Mouse (Mus musculus): ENCODE measurements around the gene Zfp830. TPM values are rescaled to one million over a fixed set of nuclear protein-coding genes. Genes with fewer than 3 reads are reported as not detected.

Gene Zfp830
- 29.6 and 37.3 TPM in 2 replicates for polyA plus RNA-seq (2016; fragmentation: Nextera tagmentation; extraction: Ambion mirVana)

GRCm38 (mm10) chr11:82763742-82764437 lies at the start of gene Zfp830, which contains the start of gene Cct6b:
TSS of gene Zfp830 (plus strand) at chr11:82764345.
TSS of gene Cct6b (minus strand) at chr11:82764321.
- peak; percentile 97 for DNase-seq (ENCODE audit: low spot score)
- no peaks in the 10 kb centered on the region for H3K27me3 ChIP-seq (ENCODE audit: insufficient read depth, poor library complexity, severe bottlenecking)
- H3K36me3 ChIP-seq, result peaks cover 7% of the 10 kb centered on the region; the same call in 1 of the 2 replicates
- peak within 1 kb of the TSS; percentile 96 for H3K27ac ChIP-seq
- WGBS, result under 1% methylated on average over 44 of the region's 44 CpGs
- no peaks in the 10 kb centered on the region for H3K9me3 ChIP-seq
- H3K4me3 ChIP-seq, result peak within 1 kb of the TSS; percentile 92
- H3K4me1 ChIP-seq, result peaks cover 22% of the 10 kb centered on the region

GRCm38 (mm10) chr11:82719294-82719693 lies 44.9 kb upstream of the Zfp830 start:
- 82% methylated on average over 12 of the region's 12 CpGs for WGBS
- Histone ChIP-seq H3K9me3 (no peaks in the 10 kb centered on the region), H3K27me3 (ENCODE audit: insufficient read depth, poor library complexity, severe bottlenecking) (no peaks in the 10 kb centered on the region)

DNA sequence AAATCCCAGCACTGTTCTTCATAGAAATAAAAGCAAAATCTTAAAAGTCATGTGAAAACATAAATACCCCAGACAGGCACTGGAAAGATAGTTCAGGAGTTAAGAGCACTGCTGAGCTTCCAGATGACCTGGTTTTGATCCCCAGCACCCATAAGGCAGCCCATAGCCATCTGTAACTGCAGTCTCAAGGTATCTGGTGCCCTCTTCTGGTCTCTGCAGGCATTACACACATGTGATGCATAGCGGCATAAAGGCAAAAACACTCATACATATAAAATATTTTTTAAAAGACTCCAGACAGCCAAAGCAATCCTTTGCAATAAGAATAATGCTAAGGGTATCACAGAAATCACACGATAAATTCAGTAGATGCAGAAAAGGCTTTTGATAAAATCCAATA lies 37.3 kb upstream of the Zfp830 start:
- H3K4me3 ChIP-seq, result no peak overlapping the region
- H3K36me3 ChIP-seq, result no peaks in the 10 kb centered on the region
- H3K9me3 ChIP-seq, result no peaks in the 10 kb centered on the region
- no peaks in the 10 kb centered on the region for H3K27me3 ChIP-seq (ENCODE audit: insufficient read depth, poor library complexity, severe bottlenecking)
- no peak overlapping the region for H3K27ac ChIP-seq
- DNase-seq (ENCODE audit: low spot score), result no peak
- no peaks in the 10 kb centered on the region for H3K4me1 ChIP-seq
- 82% methylated on average over 2 of the region's 2 CpGs for WGBS

More at GRCm38 (mm10) chr11:82719294-82719693, 44.9 kb upstream of the Zfp830 start:
- Histone ChIP-seq H3K4me3 (no peak overlapping the region), H3K27ac (no peak overlapping the region), H3K36me3 (no peaks in the 10 kb centered on the region), H3K4me1 (no peaks in the 10 kb centered on the region)
- DNase-seq (ENCODE audit: low spot score), result no peak

GRCm38 (mm10) chr11:82734227-82734626 lies 29.9 kb upstream of the Zfp830 start:
- H3K27ac ChIP-seq, result no peak overlapping the region
- no peak for DNase-seq (ENCODE audit: low spot score)

GRCm38 (mm10) chr11:82739006-82739405 lies 25.1 kb upstream of the Zfp830 start:
- H3K27me3 ChIP-seq (ENCODE audit: insufficient read depth, poor library complexity, severe bottlenecking), result no peaks in the 10 kb centered on the region
- no peaks in the 10 kb centered on the region for H3K9me3 ChIP-seq
- H3K36me3 ChIP-seq, result no peaks in the 10 kb centered on the region
- H3K4me3 ChIP-seq, result no peak overlapping the region
- H3K27ac ChIP-seq, result no peak overlapping the region
- H3K4me1 ChIP-seq, result no peaks in the 10 kb centered on the region
- no peak for DNase-seq (ENCODE audit: low spot score)

More at GRCm38 (mm10) chr11:82734227-82734626, 29.9 kb upstream of the Zfp830 start:
- Histone ChIP-seq H3K27me3 (ENCODE audit: insufficient read depth, poor library complexity, severe bottlenecking) (no peaks in the 10 kb centered on the region), H3K4me3 (no peak overlapping the region), H3K9me3 (no peaks in the 10 kb centered on the region), H3K4me1 (no peaks in the 10 kb centered on the region), H3K36me3 (no peaks in the 10 kb centered on the region)

DNA sequence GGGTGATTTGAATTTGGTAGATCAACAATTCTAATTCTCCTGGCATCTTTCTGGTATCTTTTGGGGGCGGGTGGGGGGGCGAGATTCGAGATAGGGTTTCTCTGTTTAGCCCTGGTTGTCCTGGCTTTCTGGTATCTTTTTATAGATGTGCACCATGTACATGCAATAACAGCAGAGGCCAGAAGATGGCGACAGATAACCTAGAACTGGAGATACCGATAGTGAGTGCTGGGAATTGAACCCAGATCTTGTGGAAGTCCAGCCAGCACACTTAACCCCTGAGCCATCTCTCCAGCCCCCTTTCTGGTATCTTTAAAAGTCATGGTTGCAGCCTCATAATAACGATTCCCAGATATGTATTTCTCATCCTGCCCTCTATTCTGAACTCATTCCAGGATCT lies 18.0 kb upstream of the Zfp830 start:
- no peaks in the 10 kb centered on the region for H3K4me1 ChIP-seq
- no peak for DNase-seq (ENCODE audit: low spot score)
- H3K9me3 ChIP-seq, result no peaks in the 10 kb centered on the region
- H3K27ac ChIP-seq, result no peak overlapping the region
- no peaks in the 10 kb centered on the region for H3K36me3 ChIP-seq
- no peak overlapping the region for H3K4me3 ChIP-seq
- peaks cover 5% of the 10 kb centered on the region for H3K27me3 ChIP-seq (ENCODE audit: insufficient read depth, poor library complexity, severe bottlenecking)
- WGBS, result 29% methylated on average over 6 of the region's 6 CpGs

DNA sequence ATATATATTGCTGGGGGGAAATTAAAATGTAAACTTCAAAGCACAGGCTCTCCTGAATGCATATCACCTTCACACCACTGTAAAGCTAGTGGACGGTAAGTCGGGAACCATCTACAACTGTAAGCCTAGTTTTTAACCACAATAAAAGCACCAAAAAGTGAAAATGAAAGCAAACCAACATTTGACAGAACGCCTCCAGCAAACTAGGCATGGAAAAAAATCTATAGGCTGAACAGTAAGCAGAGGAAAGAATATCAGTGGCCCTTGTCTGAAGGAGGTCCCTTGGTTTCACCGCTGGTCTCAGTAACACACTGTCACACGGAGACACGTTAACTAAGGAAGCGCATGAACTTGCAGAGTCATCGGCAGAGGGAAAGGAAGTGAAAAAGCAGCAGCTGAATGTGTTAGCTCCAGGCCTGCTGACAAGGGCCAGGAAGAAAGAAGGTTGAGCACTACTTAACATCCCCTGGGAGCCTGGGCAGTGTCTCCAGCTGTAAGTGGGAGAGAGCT lies 17.2 kb upstream of the Zfp830 start:
- H3K4me1 ChIP-seq, result no peaks in the 10 kb centered on the region
- H3K4me3 ChIP-seq, result no peak overlapping the region
- H3K27me3 ChIP-seq (ENCODE audit: insufficient read depth, poor library complexity, severe bottlenecking), result peaks cover 5% of the 10 kb centered on the region
- H3K36me3 ChIP-seq, result no peaks in the 10 kb centered on the region
- no peaks in the 10 kb centered on the region for H3K9me3 ChIP-seq
- WGBS, result 66% methylated on average over 8 of the region's 8 CpGs
- no peak overlapping the region for H3K27ac ChIP-seq
- DNase-seq (ENCODE audit: low spot score), result no peak

DNA sequence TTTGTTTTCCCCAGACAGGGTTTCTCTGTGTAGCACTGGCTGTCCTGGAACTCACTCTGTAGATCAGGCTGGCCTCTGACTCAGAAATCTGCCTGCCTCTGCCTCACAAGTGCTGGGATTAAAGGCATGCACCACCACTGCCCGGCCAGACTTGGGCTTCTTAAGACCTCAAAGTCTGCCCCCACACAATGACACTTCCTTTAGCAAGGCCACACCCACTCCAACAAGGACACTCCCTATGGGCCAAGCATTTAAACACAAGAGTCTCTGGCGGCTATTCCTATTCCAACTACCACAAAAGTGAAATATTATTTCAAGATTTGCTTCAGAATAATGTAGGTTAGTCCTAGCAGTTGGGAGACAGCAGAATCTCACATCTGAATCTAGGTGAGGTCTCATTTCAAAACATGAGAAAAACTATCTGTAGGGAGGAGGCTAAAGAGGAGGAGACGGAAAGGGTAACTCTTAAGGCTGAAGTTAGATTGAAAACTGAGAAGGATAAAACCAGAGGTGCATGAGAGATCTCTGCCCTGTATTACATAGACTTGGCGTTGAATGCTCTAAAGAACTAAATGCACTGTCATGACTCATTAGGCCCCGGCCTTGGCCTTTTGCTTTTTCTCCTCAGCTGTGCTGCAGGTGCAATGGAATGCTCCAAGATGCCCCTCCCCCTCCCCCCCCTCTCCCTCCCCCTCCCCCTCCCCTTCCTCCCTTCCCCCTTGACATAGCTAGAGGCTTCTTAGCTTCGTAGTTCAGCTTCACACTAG lies 11.6 kb upstream of the Zfp830 start:
- H3K36me3 ChIP-seq, result no peaks in the 10 kb centered on the region
- no peak overlapping the region for H3K4me3 ChIP-seq
- no peaks in the 10 kb centered on the region for H3K9me3 ChIP-seq
- no peak for DNase-seq (ENCODE audit: low spot score)
- no peaks in the 10 kb centered on the region for H3K27me3 ChIP-seq (ENCODE audit: insufficient read depth, poor library complexity, severe bottlenecking)
- no peaks in the 10 kb centered on the region for H3K4me1 ChIP-seq
- H3K27ac ChIP-seq, result no peak overlapping the region
- WGBS, result 63% methylated on average over 6 of the region's 6 CpGs

- Histone ChIP-seq H3K4me3 (no peak overlapping the region), H3K27ac (no peak overlapping the region), H3K9me3 (no peaks in the 10 kb centered on the region), H3K27me3 (ENCODE audit: insufficient read depth, poor library complexity, severe bottlenecking) (no peaks in the 10 kb centered on the region), H3K36me3 (no peaks in the 10 kb centered on the region), H3K4me1 (no peaks in the 10 kb centered on the region)
- WGBS, result 82% methylated on average over 1 of the region's 1 CpGs
- no peak for DNase-seq (ENCODE audit: low spot score)
Observed at GRCm38 (mm10) chr11:82755919-82756318, 8.2 kb upstream of the Zfp830 start.

GRCm38 (mm10) chr11:82762286-82762829 lies 1.8 kb upstream of the Zfp830 start:
- Histone ChIP-seq H3K4me1 (peaks cover 22% of the 10 kb centered on the region), H3K9me3 (no peaks in the 10 kb centered on the region), H3K27me3 (ENCODE audit: insufficient read depth, poor library complexity, severe bottlenecking) (no peaks in the 10 kb centered on the region), H3K27ac (no peak overlapping the region), H3K36me3 (0 out of 2 replicates have a peak, but pooled peaks cover 3% of the 10 kb centered on the region), H3K4me3 (no peak overlapping the region)
- WGBS, result 84% methylated on average over 6 of the region's 6 CpGs
- DNase-seq (ENCODE audit: low spot score), result no peak

DNA sequence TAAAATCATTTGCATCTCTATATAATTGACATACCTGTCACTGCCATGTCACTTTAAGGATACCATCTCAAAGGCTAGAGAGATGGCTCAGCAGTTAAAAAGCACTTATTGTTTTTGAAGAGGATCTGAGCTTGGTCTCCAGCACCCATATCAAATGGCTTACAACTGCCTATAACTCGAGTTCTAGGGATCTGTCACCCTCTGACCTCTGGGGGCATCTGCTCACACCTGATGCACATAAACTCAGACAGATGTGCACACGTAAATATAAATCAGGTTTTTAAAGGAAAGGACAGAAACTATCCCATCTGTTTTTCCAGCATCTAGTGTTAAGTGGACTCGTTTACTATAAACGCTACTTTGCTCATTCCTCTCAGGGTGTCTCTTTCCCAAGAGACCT lies 884 bp upstream of the Zfp830 start:
- peak overlapping the region; percentile 96 for H3K27ac ChIP-seq
- DNase-seq (ENCODE audit: low spot score), result no peak
- 18% methylated on average over 4 of the region's 4 CpGs for WGBS

DNA sequence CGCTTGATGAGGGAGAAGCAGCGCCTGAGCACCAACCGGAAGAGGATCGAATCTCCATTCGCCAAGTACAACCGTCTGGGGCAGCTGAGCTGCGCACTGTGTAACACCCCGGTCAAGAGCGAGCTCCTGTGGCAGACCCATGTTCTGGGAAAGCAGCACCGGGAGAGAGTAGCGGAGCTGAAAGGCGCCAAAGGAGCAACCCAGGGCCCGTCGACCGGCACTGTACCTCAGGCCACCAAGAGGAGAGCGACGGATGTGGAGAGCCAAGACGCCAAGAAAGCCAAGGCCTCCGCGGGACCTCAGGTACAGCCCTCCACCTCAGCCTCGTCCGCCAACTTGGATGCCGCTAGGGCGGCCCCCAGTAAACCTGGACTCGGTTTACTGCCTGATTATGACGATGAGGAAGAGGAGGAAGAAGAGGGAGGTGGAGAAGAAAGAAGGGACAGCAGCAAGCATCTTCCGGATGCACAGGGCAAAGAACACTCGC lies 336 bp downstream of the Zfp830 start:
- WGBS, result under 1% methylated on average over 28 of the region's 28 CpGs
- peaks cover 7% of the 10 kb centered on the region; the same call in 1 of the 2 replicates for H3K36me3 ChIP-seq
- H3K4me1 ChIP-seq, result peaks cover 22% of the 10 kb centered on the region
- H3K4me3 ChIP-seq, result peak overlapping the region; percentile 92
- no peaks in the 10 kb centered on the region for H3K27me3 ChIP-seq (ENCODE audit: insufficient read depth, poor library complexity, severe bottlenecking)
- H3K9me3 ChIP-seq, result no peaks in the 10 kb centered on the region
- DNase-seq (ENCODE audit: low spot score), result no peak
- H3K27ac ChIP-seq, result peak overlapping the region; percentile 96

More for the DNA sequence above, 884 bp upstream of the Zfp830 start:
- Histone ChIP-seq H3K4me1 (peaks cover 22% of the 10 kb centered on the region), H3K36me3 (0 out of 2 replicates have a peak, but pooled peaks cover 3% of the 10 kb centered on the region), H3K9me3 (no peaks in the 10 kb centered on the region), H3K27me3 (ENCODE audit: insufficient read depth, poor library complexity, severe bottlenecking) (no peaks in the 10 kb centered on the region), H3K4me3 (peak overlapping the region; percentile 92)

GRCm38 (mm10) chr11:82780134-82780533 lies 16.0 kb downstream of the Zfp830 start:
- Histone ChIP-seq H3K4me3 (peak overlapping the region; percentile 95), H3K27ac (peak overlapping the region; percentile 99), H3K36me3 (peaks cover 20% of the 10 kb centered on the region), H3K27me3 (ENCODE audit: insufficient read depth, poor library complexity, severe bottlenecking) (no peaks in the 10 kb centered on the region), H3K9me3 (no peaks in the 10 kb centered on the region), H3K4me1 (peaks cover 16% of the 10 kb centered on the region)
- peak; percentile 68 for DNase-seq (ENCODE audit: low spot score)
- WGBS, result 60% methylated on average over 5 of the region's 5 CpGs
